Mouse (Mus musculus) thymus, postnatal 25 days (tissue): ENCODE measurements around the gene Msrb1.
"Not testable (repeated sequence)": the region's sequence is repeated elsewhere in the genome, so short reads cannot be mapped to it uniquely, and the experiment has no call there.

Experiments used
- DNase-seq: peaks from one replicate; pipeline ENCODE4 v3.0.0; 2022

Msrb1 gene

DNA sequence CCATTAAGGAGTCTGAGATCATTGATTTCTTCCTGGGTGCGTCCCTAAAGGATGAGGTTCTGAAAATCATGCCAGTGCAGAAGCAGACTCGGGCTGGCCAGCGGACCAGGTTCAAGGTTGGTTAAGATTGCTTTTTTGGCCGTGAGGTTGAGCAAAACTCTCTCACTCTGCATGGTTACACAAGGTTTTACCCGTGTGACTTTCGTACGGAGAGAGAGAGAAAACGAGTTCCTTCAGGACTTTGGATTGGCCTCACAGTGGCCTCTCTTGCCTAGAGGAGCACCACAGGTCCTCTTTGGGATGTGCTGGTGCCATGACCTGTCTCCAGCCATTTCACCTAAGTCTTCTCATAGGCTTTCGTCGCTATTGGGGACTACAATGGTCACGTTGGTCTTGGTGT is 15.8 kb upstream of the Msrb1 start:
- DNase-seq, result not testable (repeated sequence)

DNA sequence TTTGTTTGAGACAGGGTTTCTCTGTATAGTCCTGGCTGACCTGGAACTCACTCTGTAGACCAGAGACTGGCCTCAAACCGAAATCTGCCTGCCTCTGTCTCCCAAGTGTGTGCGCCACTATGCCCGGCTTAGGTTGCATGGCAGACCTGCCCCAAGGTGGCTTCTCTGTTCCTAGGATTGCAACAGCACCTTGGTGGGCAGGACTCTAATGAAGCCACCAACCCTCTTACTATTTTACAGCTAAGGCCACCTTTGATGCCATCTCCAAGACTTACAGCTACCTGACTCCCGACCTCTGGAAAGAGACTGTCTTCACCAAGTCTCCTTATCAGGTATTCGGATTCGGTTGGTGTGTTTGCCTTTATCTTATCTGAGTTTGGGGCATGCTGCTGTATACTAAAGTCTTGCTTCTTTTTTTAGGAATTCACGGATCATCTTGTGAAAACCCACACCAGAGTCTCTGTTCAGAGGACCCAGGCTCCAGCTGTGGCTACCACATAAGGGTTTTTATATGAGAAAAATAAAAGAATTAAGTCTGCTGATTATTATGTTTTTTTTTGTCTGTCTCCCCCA is 15.0 kb upstream of the Msrb1 start:
- not testable (repeated sequence) for DNase-seq

DNA sequence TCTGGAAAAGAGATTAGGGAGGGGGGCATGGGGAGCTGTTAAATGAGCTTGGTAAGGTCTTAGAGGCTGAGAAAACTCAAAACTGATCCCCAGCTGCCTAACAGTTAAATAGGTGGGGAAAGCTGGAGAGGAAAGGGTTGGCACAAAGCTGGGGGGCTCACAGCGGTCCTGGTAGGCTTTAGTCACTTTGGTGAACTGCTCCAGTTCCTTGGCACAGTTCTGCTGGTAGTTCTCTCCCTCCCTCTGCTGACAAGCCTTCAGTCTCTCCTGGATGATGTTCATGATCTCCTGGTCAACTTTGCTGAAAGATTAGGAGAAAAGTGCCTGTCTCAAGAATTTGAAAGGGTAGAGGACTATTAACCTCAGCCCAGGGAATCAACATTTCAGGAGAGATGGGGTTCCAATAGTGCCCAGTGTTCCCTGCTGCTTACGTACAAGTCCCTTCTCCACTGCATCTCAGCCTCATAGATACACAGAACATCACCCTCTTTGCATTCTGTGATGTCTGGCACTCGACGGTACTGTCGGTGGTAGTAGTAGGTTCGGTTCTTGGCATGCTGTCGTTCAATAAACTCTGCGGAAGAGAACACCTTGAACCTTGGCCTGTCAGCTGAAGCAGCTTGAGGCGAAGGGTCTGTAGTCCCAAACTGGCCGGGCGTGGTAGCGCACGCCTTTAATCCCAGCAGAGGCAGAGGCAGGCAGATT is 14.1 kb upstream of the Msrb1 start:
- no peak for DNase-seq

DNA sequence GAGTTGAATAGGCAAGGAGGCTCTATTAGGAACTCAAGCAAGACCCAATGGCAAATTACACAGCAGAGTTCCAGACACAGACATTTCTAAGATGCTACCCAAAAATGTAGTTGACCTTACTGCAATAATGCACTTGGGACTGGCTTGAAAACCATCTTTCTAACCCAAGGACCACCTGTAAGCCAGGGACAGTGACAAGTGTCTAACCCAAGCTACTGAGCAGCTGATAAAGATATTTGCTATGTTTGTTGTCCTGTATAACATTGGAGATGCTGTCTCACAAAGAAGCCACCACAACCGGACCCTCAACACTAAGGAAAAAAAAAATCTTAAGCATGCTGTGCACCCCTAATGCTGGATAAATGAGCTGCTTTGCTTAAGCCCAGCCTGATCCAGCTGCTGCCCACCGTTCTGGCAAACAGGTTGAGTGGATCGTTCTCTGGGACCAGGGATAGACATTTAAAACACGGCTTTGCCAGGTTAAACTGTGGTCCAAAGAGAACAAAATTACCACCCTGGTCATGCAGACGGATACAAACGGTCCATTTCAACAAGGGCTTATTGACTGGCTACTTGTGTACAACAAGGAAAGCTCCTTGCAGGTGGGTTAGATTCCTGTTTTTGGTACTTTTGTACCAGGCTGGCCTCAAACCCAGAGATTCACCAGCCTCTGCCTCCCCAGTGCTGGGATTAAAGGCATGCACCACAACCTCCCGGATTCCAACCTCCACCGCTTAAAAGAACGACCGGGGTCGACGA is 13.1 kb upstream of the Msrb1 start:
- no peak for DNase-seq

DNA sequence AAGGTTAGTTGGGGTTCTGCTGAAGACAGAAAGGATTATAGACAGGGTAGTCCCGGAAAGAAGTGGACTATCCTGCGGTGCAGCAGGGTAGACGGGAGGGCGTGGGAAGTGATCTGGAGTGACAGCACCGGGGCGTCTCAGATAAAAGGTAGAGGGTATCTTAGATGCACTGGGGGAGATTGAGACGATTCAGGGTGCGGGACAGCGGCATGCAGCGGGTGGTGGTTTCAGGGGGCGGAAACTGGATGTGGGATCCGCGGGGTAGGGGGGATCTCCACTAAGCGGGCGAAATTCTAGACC is 12.6 kb upstream of the Msrb1 start:
- DNase-seq, result no peak

DNA sequence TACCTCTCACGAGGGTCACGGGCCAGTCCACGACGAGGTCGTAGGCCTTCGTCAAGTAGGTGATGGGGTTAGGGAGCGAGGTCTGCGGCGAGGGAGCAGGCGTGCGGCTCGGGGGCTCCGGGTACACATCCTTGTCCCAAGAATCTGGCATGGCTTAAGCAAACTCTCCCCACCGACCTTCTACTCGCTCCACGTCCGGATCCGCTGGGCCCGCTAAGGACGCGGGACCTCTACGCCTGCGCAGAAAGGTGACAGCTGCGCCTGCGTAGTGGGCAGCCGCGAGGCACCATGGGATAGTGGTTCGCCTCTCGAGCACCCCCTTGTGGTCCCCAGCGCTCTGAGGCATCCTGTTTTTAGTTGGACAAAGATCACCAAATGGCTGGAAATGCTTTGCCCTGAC is 12.3 kb upstream of the Msrb1 start, which contains the start of gene Ndufb10:
TSS of gene Ndufb10 (minus strand) at position 295 of the 400 bp plus-strand sequence.
- DNase-seq, result peak; percentile 96

DNA sequence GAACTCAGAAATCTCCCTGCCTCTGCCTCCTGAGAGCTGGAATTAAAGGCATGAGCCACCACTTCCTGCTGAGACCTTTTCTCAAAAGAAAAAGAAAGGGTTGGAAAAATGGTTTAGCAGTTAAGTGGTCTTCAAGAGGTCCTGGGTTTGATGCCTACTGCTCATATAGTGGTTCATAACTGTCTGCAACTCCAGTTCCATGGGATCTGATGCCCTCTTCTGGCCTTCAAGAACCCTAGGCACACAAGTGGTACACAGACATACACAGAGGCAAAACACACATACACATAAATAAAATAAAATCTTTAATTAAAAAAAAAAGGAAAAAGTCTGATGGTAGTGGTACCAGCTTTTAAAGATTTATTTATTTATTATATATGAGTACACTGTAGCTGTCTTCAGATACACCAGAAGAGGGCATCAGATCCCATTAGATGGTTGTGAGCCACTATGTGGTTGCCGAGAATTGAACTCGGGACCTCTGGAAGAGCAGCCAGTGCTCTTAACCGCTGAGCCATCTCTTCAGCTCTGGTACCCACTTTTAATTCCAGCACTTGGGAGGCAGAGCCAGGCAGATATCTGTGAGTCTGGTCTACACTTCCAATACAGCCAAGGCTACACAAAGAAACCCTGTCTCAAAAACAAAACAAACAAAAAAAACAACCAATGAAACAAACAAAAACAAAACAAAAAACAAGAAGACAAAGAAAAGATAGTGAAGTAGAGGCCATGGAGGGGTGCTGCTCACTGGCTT is 10.6 kb upstream of the Msrb1 start:
- DNase-seq, result no peak

DNA sequence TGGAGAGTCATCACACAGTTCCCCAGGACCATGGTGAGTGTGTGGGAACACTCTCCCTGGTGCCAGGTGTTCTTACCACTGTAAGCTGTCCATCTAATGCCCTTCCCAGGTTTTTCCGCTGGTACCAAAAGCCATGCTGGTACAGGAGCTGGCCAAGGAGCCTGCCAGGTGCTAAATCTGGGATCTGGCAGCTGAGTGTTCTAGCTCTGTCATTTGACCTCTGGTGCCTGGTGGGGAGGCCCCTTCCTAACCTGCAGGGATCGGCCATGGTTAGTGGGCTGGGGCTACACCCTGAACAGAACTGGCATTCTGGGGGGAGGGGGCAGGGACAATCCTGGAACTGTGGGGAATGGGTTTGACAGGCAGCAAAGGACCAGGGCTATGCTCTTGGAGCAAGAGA is 8.8 kb upstream of the Msrb1 start, which contains the start of gene Rpl3l:
TSS of gene Rpl3l (plus strand) at position 203 of the 400 bp plus-strand sequence.
- DNase-seq, result no peak

DNA sequence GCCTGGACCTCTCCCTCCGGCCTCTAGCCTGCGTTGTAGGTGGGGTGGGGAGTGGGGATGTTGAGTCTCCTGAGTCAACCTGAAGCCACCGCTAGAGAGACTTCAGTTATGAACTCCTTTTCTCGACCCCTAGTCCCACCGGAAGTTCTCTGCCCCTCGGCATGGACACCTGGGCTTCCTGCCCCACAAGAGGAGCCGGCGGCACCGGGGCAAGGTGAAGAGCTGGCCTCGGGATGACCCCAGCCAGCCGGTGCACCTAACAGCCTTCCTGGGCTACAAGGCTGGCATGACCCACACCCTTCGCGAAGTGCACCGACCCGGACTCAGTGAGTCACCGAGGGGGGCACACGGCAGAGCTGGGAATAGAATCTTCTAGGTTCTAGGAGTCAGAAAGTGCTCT is 8.3 kb upstream of the Msrb1 start:
- DNase-seq, result no peak

DNA sequence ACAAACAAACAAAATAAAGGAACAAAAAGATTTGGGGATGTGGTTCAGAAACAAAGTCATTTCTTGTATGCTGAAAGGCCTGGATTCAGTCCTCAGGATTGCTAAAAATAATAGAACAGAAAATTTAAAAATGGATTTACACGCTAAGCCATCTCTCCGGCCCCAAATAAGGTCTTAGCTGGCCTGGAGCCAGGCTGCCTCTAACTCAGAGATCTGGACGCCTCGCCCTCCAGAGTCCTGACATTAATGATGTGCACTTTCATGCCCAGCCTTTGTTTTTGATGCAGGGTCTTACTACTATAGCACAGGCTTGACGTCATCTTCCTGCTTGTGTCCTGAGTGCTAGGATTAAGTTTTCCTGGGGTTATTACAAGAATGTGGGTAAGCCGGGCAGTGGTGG is 7.4 kb upstream of the Msrb1 start:
- no peak for DNase-seq

DNA sequence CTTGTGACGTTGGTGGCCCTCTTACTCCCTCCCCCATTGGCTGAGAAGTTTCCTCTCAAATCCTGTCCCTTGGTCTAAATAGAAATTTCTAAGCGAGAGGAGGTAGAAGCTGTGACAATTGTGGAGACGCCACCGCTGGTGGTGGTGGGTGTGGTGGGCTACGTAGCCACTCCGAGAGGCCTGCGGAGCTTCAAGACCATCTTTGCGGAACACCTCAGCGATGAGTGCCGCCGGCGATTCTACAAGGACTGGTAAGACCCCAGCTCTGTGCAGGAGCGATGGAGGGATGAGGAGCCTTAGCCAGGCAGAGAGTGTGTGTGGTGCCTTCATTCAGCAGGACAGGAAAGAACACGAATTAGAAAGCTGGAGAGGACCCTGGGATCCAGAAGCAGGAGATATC is 5.7 kb upstream of the Msrb1 start:
- DNase-seq, result no peak

DNA sequence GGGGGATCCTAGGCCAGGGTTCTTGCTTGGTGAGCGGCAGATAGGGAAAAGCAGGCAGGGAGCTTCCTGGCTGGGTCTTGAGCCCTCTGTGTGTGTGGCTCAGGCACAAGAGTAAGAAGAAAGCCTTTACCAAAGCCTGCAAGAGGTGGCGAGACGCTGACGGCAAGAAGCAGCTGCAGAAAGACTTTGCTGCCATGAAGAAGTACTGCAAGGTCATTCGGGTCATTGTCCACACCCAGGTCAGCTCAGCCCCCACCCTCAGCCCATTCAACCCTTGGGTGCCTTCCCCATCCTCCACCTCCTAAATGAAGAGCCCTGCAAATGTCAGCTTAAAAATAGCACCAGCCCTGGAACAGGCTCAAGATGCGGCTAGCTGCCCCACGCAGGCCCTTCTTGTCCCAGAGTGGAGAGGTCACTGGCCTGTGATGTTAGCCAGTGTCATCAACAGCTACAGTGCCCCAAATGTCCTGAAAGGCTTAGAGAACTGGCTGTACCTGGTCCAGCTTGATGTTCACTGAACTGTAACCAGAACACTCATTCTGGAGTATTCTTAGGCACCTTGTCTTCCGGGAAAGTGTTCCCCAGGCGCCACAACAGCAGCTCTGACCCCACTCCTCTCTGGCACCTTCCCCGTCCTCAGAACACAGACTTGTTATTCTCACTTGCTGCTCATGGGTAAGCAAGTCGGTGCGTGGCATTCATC is 4.1 kb upstream of the Msrb1 start:
- DNase-seq, result no peak

DNA sequence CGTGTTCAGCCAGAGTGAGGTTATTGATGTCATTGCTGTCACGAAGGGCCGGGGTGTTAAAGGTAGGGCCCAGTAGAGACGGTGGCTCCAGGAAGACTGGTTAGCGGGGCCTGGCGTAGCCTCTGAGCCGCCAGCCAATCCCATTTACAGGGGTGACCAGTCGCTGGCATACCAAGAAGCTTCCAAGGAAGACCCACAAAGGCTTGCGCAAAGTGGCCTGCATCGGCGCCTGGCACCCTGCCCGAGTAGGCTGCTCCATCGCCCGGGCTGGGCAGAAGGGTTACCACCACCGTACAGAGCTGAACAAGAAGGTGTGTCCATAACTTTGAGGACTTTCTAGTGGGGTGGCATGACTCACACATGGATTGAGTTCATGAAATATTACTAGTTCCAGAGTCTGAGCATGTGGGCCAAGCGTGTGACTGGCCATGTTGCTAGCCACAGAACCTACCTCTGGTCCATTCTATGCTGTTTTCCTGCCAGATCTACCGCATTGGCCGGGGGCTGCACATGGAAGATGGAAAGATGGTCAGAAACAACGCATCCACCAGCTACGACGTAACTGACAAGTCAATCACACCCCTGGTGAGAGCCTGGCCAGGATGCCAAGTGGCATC is 2.9 kb upstream of the Msrb1 start:
- no peak for DNase-seq

DNA sequence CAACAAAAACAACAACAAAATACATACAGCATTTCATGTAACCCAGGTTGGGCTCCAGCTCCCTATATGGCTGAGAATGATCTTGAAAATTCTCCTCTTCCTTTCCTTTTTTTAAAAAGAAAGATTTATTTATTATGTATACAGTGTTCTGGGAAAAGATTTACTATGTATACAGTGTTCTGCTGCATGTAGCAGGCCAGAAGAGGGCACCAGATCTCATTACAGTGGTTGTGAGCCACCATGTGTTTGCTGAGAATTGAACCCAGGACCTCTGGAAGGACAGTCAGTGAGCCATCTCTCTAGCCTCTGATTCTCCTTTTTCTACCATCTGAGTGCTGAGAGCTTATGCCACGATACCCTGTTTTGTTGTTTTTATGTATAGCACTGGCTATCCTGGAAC is 1.9 kb upstream of the Msrb1 start:
- no peak for DNase-seq

DNA sequence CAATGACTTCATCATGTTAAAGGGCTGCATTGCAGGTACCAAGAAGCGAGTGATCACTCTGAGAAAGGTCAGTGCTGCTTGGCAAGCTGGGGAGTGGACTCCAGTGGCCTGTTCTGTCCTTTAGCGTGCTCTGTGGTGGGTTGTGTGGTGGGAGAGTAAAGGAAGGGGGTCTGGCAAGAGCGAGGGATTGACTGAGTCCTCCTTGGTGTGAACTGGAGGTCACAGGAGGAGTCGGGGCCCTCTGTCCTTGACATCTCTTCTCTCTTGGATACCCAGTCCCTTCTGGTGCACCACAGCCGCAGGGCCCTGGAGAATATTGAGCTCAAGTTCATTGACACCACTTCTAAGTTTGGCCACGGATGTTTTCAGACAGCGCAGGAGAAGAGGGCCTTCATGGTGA is 996 bp upstream of the Msrb1 start:
- DNase-seq, result no peak

DNA sequence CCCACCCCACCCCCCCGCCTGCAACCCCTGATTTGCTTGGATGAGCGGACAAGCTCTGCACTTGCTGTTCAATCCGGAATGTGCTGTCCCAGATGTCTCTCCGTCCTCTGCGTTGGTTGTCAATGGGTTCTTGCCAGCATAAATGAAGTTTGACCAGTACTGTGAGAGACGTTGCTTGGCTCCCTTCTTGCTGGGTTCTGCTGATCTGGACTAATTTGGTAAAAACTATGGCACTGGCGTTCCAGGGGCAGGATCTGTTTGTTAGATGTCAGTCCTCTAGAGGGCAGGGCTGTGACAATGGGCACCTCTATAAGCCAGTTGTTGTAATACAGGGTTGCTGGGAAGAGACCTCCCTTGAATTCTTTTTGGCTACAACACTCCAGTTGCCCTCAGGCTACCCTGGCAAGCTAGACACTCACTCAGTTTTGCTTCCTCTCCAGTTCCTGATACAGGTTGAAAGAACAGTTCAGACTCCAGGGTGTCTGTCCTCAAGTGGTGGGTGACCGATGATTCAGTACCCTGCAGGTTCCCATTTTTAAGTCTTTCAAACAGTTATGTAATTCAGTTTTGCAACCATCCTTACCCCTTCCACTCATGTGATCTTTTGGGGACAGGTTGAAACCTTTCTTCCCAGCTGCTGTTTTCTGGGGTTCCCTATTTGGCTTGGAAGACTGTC is 831 bp downstream of the Msrb1 start:
- no peak for DNase-seq

DNA sequence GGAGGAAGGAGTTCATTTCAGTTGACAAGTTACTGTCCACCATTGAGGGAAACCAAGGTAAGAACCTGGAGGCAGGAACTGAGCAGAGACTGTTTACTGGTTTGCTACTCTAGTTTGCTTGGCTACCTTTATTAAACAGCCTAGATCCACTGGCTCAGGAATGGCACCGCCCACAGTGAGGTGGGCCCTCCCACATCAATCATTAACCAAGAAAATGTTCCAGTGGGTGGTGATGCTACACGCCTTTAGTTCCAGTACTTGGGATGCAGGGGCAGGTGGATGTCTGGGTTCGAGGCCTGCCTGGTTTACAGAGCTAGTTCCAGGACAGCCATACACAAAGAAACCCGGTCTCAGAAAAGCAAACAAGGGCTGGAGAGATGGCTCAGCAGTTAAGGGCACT is 1.8 kb downstream of the Msrb1 start:
- DNase-seq, result no peak

DNA sequence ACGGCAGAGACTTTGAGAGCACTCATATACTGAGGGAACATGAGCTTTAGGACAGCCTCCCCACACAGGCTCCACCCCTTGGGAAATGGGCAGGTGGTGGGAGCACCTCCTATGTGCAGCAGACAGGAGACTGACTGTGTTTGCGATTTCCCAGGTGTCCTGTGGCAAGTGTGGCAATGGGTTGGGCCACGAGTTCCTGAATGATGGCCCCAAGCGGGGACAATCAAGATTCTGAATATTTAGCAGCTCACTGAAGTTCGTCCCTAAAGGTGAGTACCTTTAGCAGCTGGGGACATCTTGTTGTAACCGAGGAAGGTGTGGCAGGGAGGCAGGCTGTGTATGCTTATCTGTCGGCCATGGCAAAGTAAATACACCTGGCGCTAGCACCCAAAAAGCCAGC is 3.5 kb downstream of the Msrb1 start:
- DNase-seq, result no peak

DNA sequence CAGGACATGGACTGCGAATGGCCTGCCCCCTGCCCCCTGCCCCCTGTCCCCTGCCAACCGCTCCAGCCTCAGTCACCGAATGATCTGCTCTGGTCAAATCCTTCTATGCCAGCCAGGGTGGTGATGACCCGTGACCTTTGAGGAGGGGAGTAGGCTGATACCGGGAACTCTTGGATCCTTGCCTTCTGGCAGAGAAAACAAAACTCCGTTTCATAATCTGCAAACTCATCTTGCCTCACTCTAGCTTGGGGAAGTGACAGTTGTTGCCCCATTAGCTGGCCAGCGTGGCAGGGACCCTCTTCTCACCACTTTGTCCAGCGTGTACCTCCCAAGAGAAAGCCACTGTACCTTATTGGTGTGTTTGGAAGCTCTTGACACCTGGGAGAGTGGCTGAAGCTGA is 5.9 kb downstream of the Msrb1 start:
- DNase-seq, result no peak

DNA sequence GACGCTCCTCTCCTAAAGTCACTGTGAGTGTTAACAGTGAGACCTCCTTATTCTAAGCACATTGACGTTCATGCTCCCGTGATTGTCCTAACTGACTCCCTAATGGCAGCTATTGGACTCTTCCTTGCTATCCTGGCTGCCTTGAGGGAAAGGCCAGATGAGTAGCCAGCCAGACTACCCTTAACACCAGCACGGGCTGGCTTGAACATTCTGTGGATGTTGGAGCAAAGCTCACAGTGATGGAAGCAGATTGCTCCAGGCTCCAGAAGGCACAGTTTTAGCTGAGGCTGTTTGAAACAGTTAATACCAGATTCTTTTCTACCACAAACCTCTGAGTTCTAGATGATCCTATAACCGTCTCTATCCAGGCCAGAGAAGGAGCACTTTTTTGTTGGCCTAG is 7.5 kb downstream of the Msrb1 start:
- no peak for DNase-seq

DNA sequence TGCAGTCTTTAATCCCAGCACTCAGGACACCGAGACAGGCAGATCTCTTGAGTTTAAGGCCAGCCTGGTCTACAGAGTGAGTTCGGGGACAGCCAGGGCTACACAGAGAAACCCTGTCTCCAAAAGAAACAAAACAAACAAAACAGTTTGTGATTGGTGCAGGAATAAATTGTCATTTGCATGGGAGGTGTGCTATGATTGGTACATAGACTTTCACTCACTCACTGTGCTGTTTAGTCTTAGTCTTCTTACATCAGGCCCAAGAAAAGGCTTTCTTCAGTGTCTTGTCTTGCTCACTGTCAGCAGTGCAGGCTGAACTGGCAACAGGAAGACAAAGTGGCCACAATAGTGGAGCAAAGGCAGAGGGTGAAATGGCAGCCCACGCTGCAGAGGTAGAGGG is 7.9 kb downstream of the Msrb1 start:
- DNase-seq, result no peak
